Comparison of ENCODE assay signal across 22 mouse cellular contexts in genomic region chr9:30484183-30484582, GRCm38 (mm10). TPM values are rescaled to one million over a fixed set of nuclear protein-coding genes. Genes with fewer than 3 reads are reported as not detected.
DNase-seq lines count a peak whose midpoint lies in the region; ATAC-seq and TF ChIP-seq lines count a peak whose summit lies in the region.
"Had no signal": no experiment of that assay in that cellular context is flagged by ENCODE, and none has a peak within 500 bp of the region (broad histone marks: within the 10 kb centered on the region; RNA-seq: fewer than 3 reads in every experiment).

No protein-coding gene starts in this region.

- no peak for TF ChIP-seq CTCF in MEL (IDR thresholded peaks at IDR 0.05 in 2 of 3, conservative IDR thresholded peaks at IDR 0.05 in 1 of 3; ENCODE audit: control insufficient read depth in 1 of 3, insufficient read depth in 1 of 3, low read depth in 2 of 3, low read length in 3 of 3, poor library complexity in 1 of 3, severe bottlenecking in 1 of 3)

- no peaks in the 10 kb centered on the region for H3K79me2 ChIP-seq in MEL (ENCODE audit: control insufficient read depth, insufficient read depth, low read length, poor library complexity)

- no peaks in the 10 kb centered on the region; the same call in 1 of the 2 replicates for H3K27me3 ChIP-seq in heart, embryonic 12.5 days (replicated peaks)
- no peaks in the 10 kb centered on the region for H3K27me3 ChIP-seq in midbrain, embryonic 11.5 days (ENCODE audit: control insufficient read depth, insufficient read depth, low read length)
- H3K27me3 ChIP-seq in midbrain, embryonic 14.5 days (ENCODE audit: control insufficient read depth, insufficient read depth, low read length) = no peaks in the 10 kb centered on the region
- no peaks in the 10 kb centered on the region for H3K27me3 ChIP-seq in MEL (ENCODE audit: control insufficient read depth in 1 of 2, insufficient read depth in 2 of 2, low read length in 2 of 2)
- H3K27me3 ChIP-seq: CH12.LX had no signal

- DNase-seq in heart, adult 11 months = peak; percentile 91
- DNase-seq in midbrain, embryonic 11.5 days (ENCODE audit: low spot score, missing footprints) = peak; percentile 45
- DNase-seq in midbrain, embryonic 14.5 days = no peak
- peak; percentile 14 for DNase-seq in MEL (ENCODE audit: low read depth, low spot score)
- DNase-seq in gastrocnemius, postnatal 25 days = no peak
- DNase-seq: adrenal gland, adult 2 months; adrenal gland, adult 8-10 months; adrenal gland, postnatal 10 days; adrenal gland, postnatal 14 days; adrenal gland, postnatal 25 days; adrenal gland, postnatal 36 days; B cell, adult 2 months; cerebellum, adult 11 months; cerebellum, adult 11-12 months; cerebellum, adult 18-20 months; cerebellum, adult 2 months had no signal

- no peak overlapping the region for H3K9ac ChIP-seq in heart, embryonic 12.5 days
- H3K9ac ChIP-seq in midbrain, embryonic 11.5 days (ENCODE audit: low read length) = no peak overlapping the region
- no peak overlapping the region for H3K9ac ChIP-seq in midbrain, embryonic 14.5 days (replicated peaks; ENCODE audit: low read length)
- H3K9ac ChIP-seq in MEL (ENCODE audit: control insufficient read depth, low read depth, low read length, poor library complexity, severe bottlenecking) = no peak overlapping the region

- no peaks in the 10 kb centered on the region for H3K36me3 ChIP-seq in heart, embryonic 12.5 days
- no peaks in the 10 kb centered on the region for H3K36me3 ChIP-seq in midbrain, embryonic 11.5 days (ENCODE audit: control insufficient read depth, insufficient read depth, low read length)
- H3K36me3 ChIP-seq in midbrain, embryonic 14.5 days (ENCODE audit: control insufficient read depth, insufficient read depth, low read length) = no peaks in the 10 kb centered on the region
- no peaks in the 10 kb centered on the region; a peak in 1 of 4 replicates for H3K36me3 ChIP-seq in MEL (ENCODE audit: control insufficient read depth in 1 of 2, insufficient read depth in 2 of 2, low read length in 2 of 2)
- H3K36me3 ChIP-seq: G1E had no signal

- no peaks in the 10 kb centered on the region for H3K9me3 ChIP-seq in heart, embryonic 12.5 days (replicated peaks)
- no peaks in the 10 kb centered on the region for H3K9me3 ChIP-seq in midbrain, embryonic 11.5 days (ENCODE audit: control insufficient read depth, low read length)
- H3K9me3 ChIP-seq in midbrain, embryonic 14.5 days (ENCODE audit: control insufficient read depth, low read length) = no peaks in the 10 kb centered on the region
- no peaks in the 10 kb centered on the region for H3K9me3 ChIP-seq in MEL (replicated peaks; ENCODE audit: insufficient read depth, low read length)
- H3K9me3 ChIP-seq: G1E had no signal

- no peak overlapping the region for H3K4me3 ChIP-seq in heart, embryonic 12.5 days
- no peak overlapping the region for H3K4me3 ChIP-seq in midbrain, embryonic 11.5 days (ENCODE audit: low read depth, low read length)
- no peak overlapping the region for H3K4me3 ChIP-seq in midbrain, embryonic 14.5 days (replicated peaks; ENCODE audit: low read depth, low read length)
- no peak overlapping the region for H3K4me3 ChIP-seq in MEL (ENCODE audit: control insufficient read depth in 1 of 2, insufficient read depth in 1 of 2, low read depth in 2 of 2, low read length in 2 of 2)

- H3K4me1 ChIP-seq in heart, embryonic 12.5 days (replicated peaks) = no peaks in the 10 kb centered on the region
- peaks cover 2% of the 10 kb centered on the region; the same call in 1 of the 2 replicates for H3K4me1 ChIP-seq in midbrain, embryonic 11.5 days (ENCODE audit: control insufficient read depth, insufficient read depth, low read length)
- no peaks in the 10 kb centered on the region for H3K4me1 ChIP-seq in midbrain, embryonic 14.5 days (ENCODE audit: control insufficient read depth, insufficient read depth, low read length)
- peaks cover 0 to 4% of the 10 kb centered on the region in 2 experiments; a peak in 1 of 4 replicates for H3K4me1 ChIP-seq in MEL (ENCODE audit: control insufficient read depth in 1 of 2, insufficient read depth in 2 of 2, low read length in 2 of 2)

- no peak overlapping the region for H3K4me2 ChIP-seq in heart, embryonic 12.5 days
- H3K4me2 ChIP-seq in midbrain, embryonic 11.5 days = no peak overlapping the region
- H3K4me2 ChIP-seq in midbrain, embryonic 14.5 days (ENCODE audit: low read length) = no peak overlapping the region

- no peak overlapping the region for H3K27ac ChIP-seq in heart, embryonic 12.5 days (ENCODE audit: poor library complexity, severe bottlenecking)
- no peak overlapping the region for H3K27ac ChIP-seq in midbrain, embryonic 11.5 days (ENCODE audit: low read depth, low read length)
- no peak overlapping the region for H3K27ac ChIP-seq in midbrain, embryonic 14.5 days (replicated peaks; ENCODE audit: low read depth, low read length)
- H3K27ac ChIP-seq in MEL (ENCODE audit: control insufficient read depth, low read depth, low read length) = no peak overlapping the region

- no peak for ATAC-seq in heart, embryonic 12.5 days (ENCODE audit: insufficient number of reproducible peaks, low FRiP score)
- no peak for ATAC-seq in midbrain, embryonic 11.5 days (ENCODE audit: low FRiP score)
- no peak for ATAC-seq in midbrain, embryonic 14.5 days (ENCODE audit: low FRiP score, low TSS enrichment)
- ATAC-seq: activated CD4-positive, CD25-positive, alpha-beta regulatory T cell, adult 4 months; CD4-positive, CD25-positive, alpha-beta regulatory T cell, adult 4 months; Patski had no signal

- no peak for TF ChIP-seq RAD21 in MEL (IDR thresholded peaks at IDR 0.05; ENCODE audit: low read depth, low read length)

- no peak for TF ChIP-seq POLR2A in MEL (IDR thresholded peaks at IDR 0.05; ENCODE audit: control insufficient read depth in 1 of 2, insufficient read depth in 1 of 2, low read depth in 1 of 2, low read length in 2 of 2, poor library complexity in 1 of 2)

- WGBS in heart, embryonic 12.5 days = 69% methylated on average over 3 of the region's 3 CpGs
- WGBS in midbrain, embryonic 11.5 days = 92% methylated on average over 3 of the region's 3 CpGs
- WGBS in midbrain, embryonic 14.5 days = 95% methylated on average over 3 of the region's 3 CpGs

- no peak for TF ChIP-seq EP300 in MEL (IDR thresholded peaks at IDR 0.05; ENCODE audit: low read depth in 1 of 2, low read length in 2 of 2)

TF ChIP-seq in MEL, 35 proteins besides CTCF, POLR2A, EP300 and RAD21:
- TF ChIP-seq USF1 (IDR thresholded peaks at IDR 0.05; ENCODE audit: low read depth, low read length) (peak; percentile 50; the same call in 1 of the 2 replicates), E2F4 (IDR thresholded peaks at IDR 0.05; ENCODE audit: borderline replicate concordance, low read depth, low read length) (no peak)

RNA-seq across cellular contexts. Expression of gene Snx19, which starts 57.3 kb away (rescaled TPM):
- polyA plus RNA-seq in heart, embryonic 12.5 days (2016; fragmentation: Nextera tagmentation; extraction: Ambion mirVana) = 21.4 and 22.2 TPM in 2 replicates
- polyA plus RNA-seq in midbrain, embryonic 11.5 days (2014; fragmentation: Nextera tagmentation; extraction: Ambion mirVana) = 25.8 and 27.5 TPM in 2 replicates
- 16.6 and 27.2 TPM in 2 replicates for polyA plus RNA-seq in midbrain, embryonic 14.5 days (2014; fragmentation: Nextera tagmentation; extraction: Ambion mirVana)
- total RNA-seq in MEL (2012; rRNA removed) = 11.8 and 12.0 TPM in 2 replicates
- polyA plus RNA-seq in MEL (2012; ENCODE audit: insufficient read depth in 1 of 2, insufficient read length in 2 of 2, low read depth in 1 of 2, low replicate concordance in 2 of 2, missing spikeins in 1 of 2) = 10 to 100 TPM in 1 of 2 experiments, not detected in 1; 17.4 TPM
- 10 to 100 TPM; 19.7 to 20.5 TPM for total RNA-seq in gastrocnemius, postnatal 25 days (2021)

Comparison
In these comparisons a context has a peak if more than half of its experiments do, and no peak if none do; other contexts are left out.
1. DNase-seq: peak in heart, adult 11 months (single experiment), midbrain, embryonic 11.5 days (single experiment) and MEL (single experiment); none in midbrain, embryonic 14.5 days (single experiment) and gastrocnemius, postnatal 25 days (single experiment).